Mouse (Mus musculus) heart, adult 18-20 months (tissue): Measurements from ENCODE around the gene RPS10-NUDT3. TPM values are rescaled to one million over a fixed set of nuclear protein-coding genes. Genes with fewer than 3 reads are reported as not detected.

Source experiments
- DNase-seq, 2 experiments: peaks; one replicate each; pipeline ENCODE4 v3.0.0; 2021 to 2022; ENCODE audit warnings: mixed read lengths in 1 of 2
- total RNA-seq, 2 experiments: library from RNA; stranded (reverse); gene quantifications; 2 replicates each; pipeline ENCODE4 v1.2.3; 2021

The RPS10-NUDT3 gene
- total RNA-seq, 2 experiments from 2014 or later, result 0.84 TPM; not detected in 1

GRCm38 (mm10) chr17:27610679-27611518, 24.1 kb downstream of the RPS10-NUDT3 start:
- DNase-seq, result no peak

GRCm38 (mm10) chr17:27609576-27609975, 25.4 kb downstream of the RPS10-NUDT3 start:
- DNase-seq, result no peak

GRCm38 (mm10) chr17:27603522-27604234, 31.3 kb downstream of the RPS10-NUDT3 start:
- peak; percentile 76 to 84 for DNase-seq

GRCm38 (mm10) chr17:27603036-27603435, 32.0 kb downstream of the RPS10-NUDT3 start:
- DNase-seq, result no peak

GRCm38 (mm10) chr17:27600869-27601268, 34.2 kb downstream of the RPS10-NUDT3 start:
- no peak for DNase-seq

- DNase-seq, result no peak
Measured at GRCm38 (mm10) chr17:27600286-27600685, 34.7 kb downstream of the RPS10-NUDT3 start.

- DNase-seq, result peak; percentile 59 to 67
Measured at GRCm38 (mm10) chr17:27596376-27597190, 38.4 kb downstream of the RPS10-NUDT3 start.

- no peak for DNase-seq
Measured at GRCm38 (mm10) chr17:27595659-27596375, 39.2 kb downstream of the RPS10-NUDT3 start.

GRCm38 (mm10) chr17:27592565-27592910, 42.5 kb downstream of the RPS10-NUDT3 start:
- no peak for DNase-seq

- no peak for DNase-seq
Measured at GRCm38 (mm10) chr17:27591826-27592564, 43.0 kb downstream of the RPS10-NUDT3 start.

- no peak for DNase-seq
Measured at GRCm38 (mm10) chr17:27588231-27588630, 46.8 kb downstream of the RPS10-NUDT3 start.

GRCm38 (mm10) chr17:27587252-27587651, 47.8 kb downstream of the RPS10-NUDT3 start:
- peak; percentile 76 to 78 for DNase-seq

- peak; percentile 65 to 72 for DNase-seq
Measured at GRCm38 (mm10) chr17:27586661-27587060, 48.4 kb downstream of the RPS10-NUDT3 start.

GRCm38 (mm10) chr17:27583185-27583894, 51.7 kb downstream of the RPS10-NUDT3 start:
- DNase-seq, result no peak

- no peak for DNase-seq
Measured at GRCm38 (mm10) chr17:27580392-27581068, 54.5 kb downstream of the RPS10-NUDT3 start.

- no peak for DNase-seq
Measured at GRCm38 (mm10) chr17:27579816-27580215, 55.2 kb downstream of the RPS10-NUDT3 start.

- DNase-seq, result no peak
Measured at GRCm38 (mm10) chr17:27578487-27578886, 56.5 kb downstream of the RPS10-NUDT3 start.

GRCm38 (mm10) chr17:27577468-27577867, 57.6 kb downstream of the RPS10-NUDT3 start:
- no peak for DNase-seq

- no peak for DNase-seq
Measured at GRCm38 (mm10) chr17:27576056-27576455, 59.0 kb downstream of the RPS10-NUDT3 start.
